Mouse (Mus musculus) MEL (cell line): ENCODE measurements around the gene Atxn7. TPM values are rescaled to one million over a fixed set of nuclear protein-coding genes. Genes with fewer than 3 reads are reported as not detected.

Experiments used
- DNase-seq: peaks from one replicate; pipeline ENCODE4 v3.0.0; 2011; ENCODE audit warnings: low read depth, low spot score
- H3K27ac ChIP-seq: 2 replicates; pipeline ENCODE4 v1.5.1; 2012; ENCODE audit warnings: low read depth, mild to moderate bottlenecking, control low read depth, low read length, moderate library complexity; ENCODE audit not compliant: control insufficient read depth
- H3K27me3 ChIP-seq, 2 experiments: fragments of 150-350 bp in 1 of 2; sonication (generic) in 1 of 2; 2 replicates each; pipeline ENCODE4 v1.6.1; 2012; ENCODE audit warnings: low read length in 2 of 2, mild to moderate bottlenecking in 2 of 2, improper control_type of control experiment in 1 of 2, moderate library complexity in 1 of 2; ENCODE audit not compliant: insufficient read depth in 2 of 2, control insufficient read depth in 1 of 2
- H3K36me3 ChIP-seq, 2 experiments: 2 replicates each; pipeline ENCODE4 v1.6.1; 2012 to 2014; ENCODE audit warnings: low read length in 2 of 2, improper control_type of control experiment in 1 of 2, inconsistent platforms in 1 of 2, mild to moderate bottlenecking in 1 of 2; ENCODE audit not compliant: insufficient read depth in 2 of 2, control insufficient read depth in 1 of 2
- H3K4me1 ChIP-seq, 2 experiments: fragments of 150-350 bp in 1 of 2; sonication (generic) in 1 of 2; 2 replicates each; pipeline ENCODE4 v1.6.1; 2012; ENCODE audit warnings: low read length in 2 of 2, improper control_type of control experiment in 1 of 2, mild to moderate bottlenecking in 1 of 2; ENCODE audit not compliant: insufficient read depth in 2 of 2, control insufficient read depth in 1 of 2
- H3K4me3 ChIP-seq, 2 experiments: fragments of 150-350 bp in 1 of 2; sonication (generic) in 1 of 2; 2 replicates each; pipeline ENCODE4 v1.5.1; 2012; ENCODE audit warnings: low read depth in 2 of 2, low read length in 2 of 2, mild to moderate bottlenecking in 2 of 2, moderate library complexity in 2 of 2, control low read depth in 1 of 2, improper control_type of control experiment in 1 of 2; ENCODE audit not compliant: control insufficient read depth in 1 of 2, insufficient read depth in 1 of 2
- H3K79me2 ChIP-seq: 2 replicates; pipeline ENCODE4 v1.6.1; 2012; ENCODE audit warnings: mild to moderate bottlenecking, low read length, moderate library complexity; ENCODE audit not compliant: control insufficient read depth, poor library complexity, insufficient read depth
- H3K9ac ChIP-seq: 2 replicates; pipeline ENCODE4 v1.6.1; 2012; ENCODE audit warnings: low read depth, mild to moderate bottlenecking, control low read depth, low read length, moderate library complexity; ENCODE audit not compliant: control insufficient read depth, poor library complexity, severe bottlenecking
- H3K9me3 ChIP-seq: fragments of 150-350 bp; sonication (generic); replicated peaks from 2 replicates; pipeline ENCODE4 v1.6.1; 2012; ENCODE audit warnings: mild to moderate bottlenecking, low read length, improper control_type of control experiment, moderate library complexity; ENCODE audit not compliant: insufficient read depth
- BHLHE40 ChIP-seq: IDR thresholded peaks from 2 replicates; pipeline ENCODE4 v1.6.1; 2012; ENCODE audit warnings: low read depth, mild to moderate bottlenecking, inconsistent platforms, low read length, improper control_type of control experiment, borderline replicate concordance
- CHD1 ChIP-seq: IDR thresholded peaks from 2 replicates; pipeline ENCODE4 v1.6.1; 2012; ENCODE audit warnings: low read depth, mild to moderate bottlenecking, inconsistent platforms, low read length, improper control_type of control experiment
- CHD2 ChIP-seq: IDR thresholded peaks from 2 replicates; pipeline ENCODE4 v1.6.1; 2011; ENCODE audit warnings: low read length, improper control_type of control experiment
- CTCF ChIP-seq, 3 experiments: IDR thresholded peaks in 2 of 3; conservative IDR thresholded peaks in 1 of 3; 2 replicates each; pipeline ENCODE4 v1.5.1; 2011 to 2012; ENCODE audit warnings: low read length in 3 of 3, low read depth in 2 of 3, mild to moderate bottlenecking in 2 of 3, improper control_type of control experiment in 1 of 3, inconsistent platforms in 1 of 3, mixed read lengths in 1 of 3, moderate library complexity in 1 of 3; ENCODE audit not compliant: control insufficient read depth in 1 of 3, insufficient read depth in 1 of 3, poor library complexity in 1 of 3, severe bottlenecking in 1 of 3
- E2F4 ChIP-seq: IDR thresholded peaks from 2 replicates; pipeline ENCODE4 v1.6.1; 2011; ENCODE audit warnings: low read depth, low read length, improper control_type of control experiment, borderline replicate concordance
- EP300 ChIP-seq, 2 experiments: IDR thresholded peaks; 2 replicates each; pipeline ENCODE4 v1.6.1; 2011; ENCODE audit warnings: improper control_type of control experiment in 2 of 2, low read length in 2 of 2, low read depth in 1 of 2, mild to moderate bottlenecking in 1 of 2
- GABPA ChIP-seq: IDR thresholded peaks from 2 replicates; pipeline ENCODE4 v1.6.1; 2012; ENCODE audit warnings: low read depth, mild to moderate bottlenecking, inconsistent platforms, low read length, improper control_type of control experiment, moderate library complexity
- GATA1 ChIP-seq: IDR thresholded peaks from 2 replicates; pipeline ENCODE4 v1.6.1; 2011; ENCODE audit warnings: low read depth, low read length, improper control_type of control experiment
- HCFC1 ChIP-seq: IDR thresholded peaks from 2 replicates; pipeline ENCODE4 v1.6.1; 2012; ENCODE audit warnings: low read depth, mild to moderate bottlenecking, inconsistent platforms, low read length, improper control_type of control experiment, moderate library complexity
- JUND ChIP-seq: IDR thresholded peaks from 2 replicates; pipeline ENCODE4 v1.6.1; 2011; ENCODE audit warnings: low read depth, mild to moderate bottlenecking, improper control_type of control experiment, low read length
- KAT2A ChIP-seq: conservative IDR thresholded peaks from 2 replicates; pipeline ENCODE4 v1.6.1; 2012; ENCODE audit warnings: low read depth, low read length, improper control_type of control experiment, inconsistent platforms
- MAFK ChIP-seq: IDR thresholded peaks from 2 replicates; pipeline ENCODE4 v1.6.1; 2011; ENCODE audit warnings: low read depth, mild to moderate bottlenecking, low read length, improper control_type of control experiment, borderline replicate concordance
- MAX ChIP-seq: IDR thresholded peaks from 2 replicates; pipeline ENCODE4 v1.6.1; 2011; ENCODE audit warnings: low read length, improper control_type of control experiment
- NRF1 ChIP-seq: IDR thresholded peaks from 2 replicates; pipeline ENCODE4 v1.6.1; 2014; ENCODE audit warnings: low read depth, mild to moderate bottlenecking, inconsistent platforms, low read length, improper control_type of control experiment, moderate library complexity; ENCODE audit not compliant: poor library complexity, insufficient read depth, severe bottlenecking
- POLR2A ChIP-seq, 2 experiments: IDR thresholded peaks; 2 replicates each; pipeline ENCODE4 v1.6.1; 2011 to 2012; ENCODE audit warnings: low read length in 2 of 2, mild to moderate bottlenecking in 2 of 2, control low read depth in 1 of 2, improper control_type of control experiment in 1 of 2, low read depth in 1 of 2, moderate library complexity in 1 of 2; ENCODE audit not compliant: control insufficient read depth in 1 of 2, insufficient read depth in 1 of 2, poor library complexity in 1 of 2
- POLR2AphosphoS2 ChIP-seq: IDR thresholded peaks from 2 replicates; pipeline ENCODE4 v1.6.1; 2011; ENCODE audit warnings: low read length, improper control_type of control experiment
- POLR2AphosphoS5 ChIP-seq: IDR thresholded peaks from 2 replicates; pipeline ENCODE4 v1.6.1; 2012; ENCODE audit warnings: low read depth, borderline replicate concordance, mild to moderate bottlenecking, inconsistent platforms, low read length, moderate library complexity, mixed read lengths
- RAD21 ChIP-seq: IDR thresholded peaks from 2 replicates; pipeline ENCODE4 v1.6.1; 2011; ENCODE audit warnings: mild to moderate bottlenecking, low read depth, low read length, improper control_type of control experiment
- SIN3A ChIP-seq: IDR thresholded peaks from 2 replicates; pipeline ENCODE4 v1.6.1; 2012; ENCODE audit warnings: low read length, improper control_type of control experiment, inconsistent platforms
- SMC3 ChIP-seq: IDR thresholded peaks from 2 replicates; pipeline ENCODE4 v1.6.1; 2011; ENCODE audit warnings: low read depth, low read length, improper control_type of control experiment
- TAL1 ChIP-seq: IDR thresholded peaks from 2 replicates; pipeline ENCODE4 v1.6.1; 2012; ENCODE audit warnings: mild to moderate bottlenecking, inconsistent platforms, low read length, moderate library complexity, mixed read lengths
- TBP ChIP-seq: IDR thresholded peaks from 2 replicates; pipeline ENCODE4 v1.8.0; 2011; ENCODE audit warnings: low read depth, low read length, improper control_type of control experiment
- TCF12 ChIP-seq: IDR thresholded peaks from 2 replicates; pipeline ENCODE4 v1.6.1; 2014; ENCODE audit warnings: low read depth, mild to moderate bottlenecking, inconsistent platforms, low read length, improper control_type of control experiment, moderate library complexity
- ZC3H11A ChIP-seq: IDR thresholded peaks from 2 replicates; pipeline ENCODE4 v1.6.1; 2012; ENCODE audit warnings: low read depth, mild to moderate bottlenecking, inconsistent platforms, low read length, improper control_type of control experiment
- ZNF384 ChIP-seq: IDR thresholded peaks from 2 replicates; pipeline ENCODE4 v1.6.1; 2012; ENCODE audit warnings: low read depth, mild to moderate bottlenecking, inconsistent platforms, low read length, improper control_type of control experiment
- polyA plus RNA-seq, 2 experiments: library from polyadenylated mRNA; stranded (reverse) in 1 of 2; unstranded in 1 of 2; fragments of >175 nt in 1 of 2; fragments of >200 nt in 1 of 2; gene quantifications; 2 replicates each; pipeline versions ENCODE4 v1.2.1 to v1.2.4; 2012; ENCODE audit warnings: low replicate concordance in 2 of 2, low read depth in 1 of 2; ENCODE audit not compliant: insufficient read length in 2 of 2, insufficient read depth in 1 of 2, missing spikeins in 1 of 2
- total RNA-seq: library from RNA; depleted of rRNA; stranded (reverse); fragments of 300-350 nt; gene quantifications from 2 replicates; pipeline ENCODE4 v1.2.3, GENCODE M21; 2012

Atxn7 gene
- total and polyA plus RNA-seq, 3 experiments: 2.3 to 7.7 TPM; not detected in 1

- Histone ChIP-seq H3K4me3 (no peak overlapping the region), H3K4me1 (no peaks in the 10 kb centered on the region), H3K27ac (no peak overlapping the region), H3K27me3 (no peaks in the 10 kb centered on the region), H3K9me3 (no peaks in the 10 kb centered on the region), H3K36me3 (no peaks in the 10 kb centered on the region), H3K9ac (no peak overlapping the region), H3K79me2 (no peaks in the 10 kb centered on the region)
- TF ChIP-seq CHD1: no peak
- peak; percentile 53 to 84 (median 56) for TF ChIP-seq CTCF (IDR thresholded peaks at IDR 0.05 in 2 of 3, conservative IDR thresholded peaks at IDR 0.05 in 1 of 3; ENCODE audit: control insufficient read depth in 1 of 3, insufficient read depth in 1 of 3, low read depth in 2 of 3, low read length in 3 of 3, poor library complexity in 1 of 3, severe bottlenecking in 1 of 3)
- no peak for TF ChIP-seq HCFC1
- peak; percentile 33; the same call in 1 of the 2 replicates for TF ChIP-seq BHLHE40
- no peak for TF ChIP-seq GATA1
- TF ChIP-seq TCF12: no peak
- no peak for TF ChIP-seq E2F4
- no peak for TF ChIP-seq ZNF384
- TF ChIP-seq RAD21: peak; percentile 89
- peak; percentile 85 for TF ChIP-seq ZC3H11A
- TF ChIP-seq NRF1: no peak
- TF ChIP-seq SMC3: peak; percentile 87
- no peak for TF ChIP-seq MAX
- DNase-seq: peak; percentile 77
These were observed 43.6 kb upstream of the Atxn7 start for GRCm38 (mm10) chr14:13917630-13918029.

DNA sequence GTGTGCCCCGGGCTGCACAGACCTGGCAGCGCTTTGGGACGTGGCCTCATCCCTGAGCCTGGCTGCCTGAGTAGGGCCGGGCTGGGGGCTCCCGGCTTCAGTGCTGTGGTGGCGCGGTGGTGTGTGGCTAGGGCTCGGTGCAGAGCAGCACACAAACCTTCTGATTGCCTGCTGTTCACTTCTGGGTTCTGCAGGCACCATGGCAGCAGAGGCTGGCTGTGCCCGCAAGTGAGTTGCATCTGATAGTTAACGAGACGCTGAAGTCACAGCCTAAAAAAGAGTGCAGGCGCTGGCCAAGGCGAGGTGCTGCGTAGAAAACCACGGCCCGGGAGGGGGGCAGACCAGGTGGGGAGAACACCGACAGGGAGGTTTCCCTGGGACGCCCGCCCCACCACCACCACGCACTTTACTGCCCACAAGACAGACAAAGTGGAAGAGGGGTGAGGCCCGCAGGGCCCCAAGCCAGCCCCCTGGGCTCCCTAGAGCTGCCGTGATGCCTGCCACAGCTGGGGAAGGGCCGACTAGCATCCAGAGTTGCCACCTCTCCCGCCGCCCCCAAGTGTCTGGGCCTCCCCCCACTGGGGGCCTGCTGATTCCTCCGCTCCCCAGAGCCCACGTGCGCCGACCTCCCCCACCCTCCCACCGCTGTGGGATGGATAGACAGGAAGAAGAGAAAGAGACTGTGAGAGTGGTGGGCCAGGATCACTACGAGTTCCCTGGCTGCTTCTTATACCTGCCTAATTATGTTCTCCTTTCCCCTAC is 27.8 kb upstream of the Atxn7 start:
- H3K9ac ChIP-seq: peak overlapping the region; percentile 55
- H3K79me2 ChIP-seq: no peaks in the 10 kb centered on the region
- DNase-seq: peak; percentile 30
- H3K36me3 ChIP-seq: no peaks in the 10 kb centered on the region
- H3K9me3 ChIP-seq: no peaks in the 10 kb centered on the region
- H3K4me3 ChIP-seq: peak overlapping the region; percentile 53 to 65
- H3K27ac ChIP-seq: no peak overlapping the region
- no peaks in the 10 kb centered on the region for H3K4me1 ChIP-seq
- no peak for TF ChIP-seq CHD1
- TF ChIP-seq RAD21: no peak
- no peak for TF ChIP-seq SMC3
- TF ChIP-seq SIN3A: no peak
- no peak for TF ChIP-seq POLR2AphosphoS5
- no peak for TF ChIP-seq CHD2
- TF ChIP-seq HCFC1: no peak
- TF ChIP-seq GABPA: no peak
- no peak for TF ChIP-seq KAT2A
- no peak for TF ChIP-seq MAX
- no peak for TF ChIP-seq TCF12
- no peak for TF ChIP-seq POLR2AphosphoS2
- TF ChIP-seq E2F4: no peak
- TF ChIP-seq TAL1: no peak
- no peak for TF ChIP-seq POLR2A (IDR thresholded peaks at IDR 0.05; ENCODE audit: control insufficient read depth in 1 of 2, insufficient read depth in 1 of 2, low read depth in 1 of 2, low read length in 2 of 2, poor library complexity in 1 of 2)
- no peak for TF ChIP-seq EP300 (IDR thresholded peaks at IDR 0.05; ENCODE audit: low read depth in 1 of 2, low read length in 2 of 2)
- no peak for TF ChIP-seq MAFK
- TF ChIP-seq BHLHE40: no peak
- no peak for TF ChIP-seq JUND
- TF ChIP-seq TBP: no peak
- no peaks in the 10 kb centered on the region for H3K27me3 ChIP-seq
